Mouse (Mus musculus) neural tube, embryonic 11.5 days (tissue): ENCODE results near the gene Adgrl3. TPM values are rescaled to one million over a fixed set of nuclear protein-coding genes. Genes with fewer than 3 reads are reported as not detected.

ENCODE experiments used
- ATAC-seq: fragments of 200-750 bp; cut with Nextera tagmentation; 2 replicates; pipeline ENCODE4 v1.8.0; 2017; ENCODE audit warnings: moderate number of reproducible peaks, mild to moderate bottlenecking, moderate TSS enrichment, moderate library complexity; ENCODE audit not compliant: insufficient read depth, low FRiP score, low TSS enrichment
- DNase-seq: peaks from one replicate; pipeline ENCODE4 v3.0.0-alpha.2; 2015; ENCODE audit warnings: low spot score
- H3K27ac ChIP-seq: fragments of 300-500 bp; sonication (generic); 2 replicates; pipeline ENCODE4 v1.5.1; 2014; ENCODE audit warnings: low read depth, mild to moderate bottlenecking, low read length
- H3K27me3 ChIP-seq: fragments of 300-500 bp; sonication (generic); 2 replicates; pipeline ENCODE4 v1.6.1; 2014; ENCODE audit warnings: mild to moderate bottlenecking, low read length, mixed read lengths; ENCODE audit not compliant: control insufficient read depth, insufficient read depth
- H3K36me3 ChIP-seq: fragments of 300-500 bp; sonication (generic); 2 replicates; pipeline ENCODE4 v1.6.1; 2014; ENCODE audit warnings: mild to moderate bottlenecking, low read length, moderate library complexity, mixed read lengths; ENCODE audit not compliant: control insufficient read depth, insufficient read depth
- H3K4me1 ChIP-seq: fragments of 300-500 bp; sonication (generic); 2 replicates; pipeline ENCODE4 v1.6.1; 2014; ENCODE audit warnings: low read length, mixed read lengths; ENCODE audit not compliant: control insufficient read depth, insufficient read depth
- H3K4me2 ChIP-seq: fragments of 300-500 bp; sonication (generic); 2 replicates; pipeline ENCODE4 v1.6.1; 2014; ENCODE audit warnings: low read depth, mild to moderate bottlenecking, moderate library complexity
- H3K4me3 ChIP-seq: fragments of 300-500 bp; sonication (generic); 2 replicates; pipeline ENCODE4 v1.5.1; 2014; ENCODE audit warnings: low read depth, low read length
- H3K9ac ChIP-seq: fragments of 300-500 bp; sonication (generic); 2 replicates; pipeline ENCODE4 v1.6.1; 2014; ENCODE audit warnings: mild to moderate bottlenecking, low read length
- H3K9me3 ChIP-seq: fragments of 300-500 bp; sonication (generic); 2 replicates; pipeline ENCODE4 v1.6.1; 2016; ENCODE audit warnings: low read length; ENCODE audit not compliant: control insufficient read depth
- WGBS: fragments of 180-500 bp; shearing (Covaris S2); extraction: QIAGEN DNeasy Blood & Tissue Kit; methylation state at CpG from one replicate; pipeline ENCODE4 v1.1.7; 2014; 5-methylcytosine and 5-hydroxymethylcytosine counted together
- polyA plus RNA-seq: library from polyadenylated mRNA; unstranded; fragments of >200 nt; fragmentation: Nextera tagmentation; extraction: Ambion mirVana; gene quantifications from 2 replicates; pipeline ENCODE4 v1.2.1, GENCODE M21; 2014

Gene Adgrl3
- polyA plus RNA-seq, 1 experiment from 2014 or later, result 25.0 TPM

DNA sequence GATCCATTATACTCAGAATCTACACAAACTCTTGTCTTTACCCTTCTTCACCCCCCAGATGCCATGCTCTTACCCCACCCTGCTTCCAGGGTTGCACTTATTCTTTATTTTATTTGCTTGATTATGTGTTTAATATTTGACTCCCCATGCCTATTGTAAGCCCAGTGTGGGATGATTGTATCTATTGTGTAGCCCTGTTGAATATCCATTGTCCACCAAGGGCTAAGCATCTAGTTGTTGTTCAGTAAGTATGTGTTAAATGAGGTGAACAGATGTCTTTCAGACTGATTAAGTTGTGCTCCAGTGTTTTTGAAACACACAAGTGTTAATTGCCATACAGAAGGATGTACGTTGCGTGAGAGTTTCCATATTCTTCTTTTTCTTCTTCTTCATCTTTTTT is 44.1 kb downstream of the Adgrl3 start:
- Histone ChIP-seq H3K36me3 (no peaks in the 10 kb centered on the region), H3K27me3 (no peaks in the 10 kb centered on the region), H3K9ac (no peak overlapping the region), H3K4me2 (no peak overlapping the region), H3K4me1 (peaks cover 7% of the 10 kb centered on the region; the same call in 1 of the 2 replicates), H3K9me3 (no peaks in the 10 kb centered on the region), H3K4me3 (no peak overlapping the region), H3K27ac (no peak overlapping the region)
- 50% methylated on average over 2 of the region's 2 CpGs for WGBS
- ATAC-seq (no peak), DNase-seq (no peak)

DNA sequence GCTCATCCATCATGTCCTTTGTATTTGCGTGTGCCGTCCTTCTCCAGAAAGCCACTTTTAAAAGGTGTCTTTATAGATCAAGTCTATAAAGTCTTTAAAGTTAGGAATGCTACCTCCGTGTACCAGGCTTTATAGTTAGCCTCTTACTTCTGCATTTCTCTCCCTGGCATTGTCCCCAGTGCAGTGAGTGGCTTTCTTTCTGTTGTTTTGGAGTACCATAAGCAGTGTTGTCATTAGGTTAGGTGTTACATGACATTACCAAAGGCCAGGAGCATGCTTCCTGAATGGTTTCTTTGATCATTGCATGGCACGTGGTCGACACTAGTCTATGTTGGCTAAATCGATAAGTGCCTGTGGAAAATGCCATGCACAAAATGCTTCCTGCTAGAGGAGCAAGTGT is 48.2 kb downstream of the Adgrl3 start:
- WGBS, result 75% methylated on average over 6 of the region's 6 CpGs
- DNase-seq (no peak), ATAC-seq (no peak)
- Histone ChIP-seq H3K9ac (no peak overlapping the region), H3K27ac (no peak overlapping the region), H3K4me3 (no peak overlapping the region), H3K36me3 (no peaks in the 10 kb centered on the region), H3K4me1 (peaks cover 2% of the 10 kb centered on the region; the same call in 1 of the 2 replicates), H3K27me3 (no peaks in the 10 kb centered on the region), H3K9me3 (no peaks in the 10 kb centered on the region), H3K4me2 (no peak overlapping the region)

DNA sequence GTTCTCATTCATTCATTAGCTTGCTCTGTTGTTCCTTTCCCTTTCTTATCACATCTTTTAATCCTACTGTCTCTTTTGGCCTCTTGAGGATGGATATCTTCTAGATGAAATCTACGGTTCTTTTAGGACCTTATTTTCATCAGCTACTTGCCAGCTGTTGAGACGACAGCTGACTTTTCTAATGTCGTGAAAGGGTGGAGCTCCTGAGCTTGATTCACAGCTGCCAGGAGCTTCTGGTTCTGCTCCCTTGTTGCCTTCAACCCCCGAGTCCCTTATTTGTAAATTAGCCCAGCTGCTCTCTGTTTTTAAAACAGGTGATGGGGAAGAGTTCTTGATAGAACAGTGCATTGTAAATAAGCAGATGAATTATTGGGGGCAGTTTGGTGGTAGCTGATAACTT is 48.9 kb downstream of the Adgrl3 start:
- Histone ChIP-seq H3K27ac (no peak overlapping the region), H3K9ac (no peak overlapping the region), H3K4me3 (no peak overlapping the region), H3K27me3 (no peaks in the 10 kb centered on the region), H3K36me3 (no peaks in the 10 kb centered on the region), H3K4me1 (peaks cover 2% of the 10 kb centered on the region; the same call in 1 of the 2 replicates), H3K4me2 (no peak overlapping the region), H3K9me3 (no peaks in the 10 kb centered on the region)
- DNase-seq (no peak), ATAC-seq (no peak)
- 68% methylated on average over 4 of the region's 4 CpGs for WGBS

DNA sequence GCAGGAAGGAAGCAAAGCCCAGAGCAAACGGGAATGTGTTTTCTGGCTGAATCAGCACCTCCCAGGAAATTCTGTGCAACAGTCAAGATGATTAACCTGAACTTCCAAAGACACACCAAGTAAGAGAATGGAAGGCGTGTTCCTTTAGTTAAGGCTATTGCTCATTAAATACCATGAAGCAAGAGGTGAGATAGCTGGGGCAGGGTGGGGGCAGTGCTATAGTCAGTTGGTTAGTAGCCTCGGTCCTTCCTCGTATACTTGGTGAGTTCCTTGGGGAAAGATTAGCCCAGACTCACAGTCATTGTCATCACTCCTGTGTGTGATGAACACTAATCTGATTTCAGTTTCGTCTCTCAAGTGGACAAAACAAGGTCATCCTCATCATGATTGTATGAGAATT is 53.0 kb downstream of the Adgrl3 start:
- DNase-seq (no peak), ATAC-seq (no peak)
- Histone ChIP-seq H3K4me2 (no peak overlapping the region), H3K27ac (no peak overlapping the region), H3K9me3 (no peaks in the 10 kb centered on the region), H3K4me1 (no peaks in the 10 kb centered on the region), H3K9ac (no peak overlapping the region), H3K27me3 (no peaks in the 10 kb centered on the region), H3K4me3 (no peak overlapping the region), H3K36me3 (no peaks in the 10 kb centered on the region)
- 79% methylated on average over 5 of the region's 5 CpGs for WGBS

DNA sequence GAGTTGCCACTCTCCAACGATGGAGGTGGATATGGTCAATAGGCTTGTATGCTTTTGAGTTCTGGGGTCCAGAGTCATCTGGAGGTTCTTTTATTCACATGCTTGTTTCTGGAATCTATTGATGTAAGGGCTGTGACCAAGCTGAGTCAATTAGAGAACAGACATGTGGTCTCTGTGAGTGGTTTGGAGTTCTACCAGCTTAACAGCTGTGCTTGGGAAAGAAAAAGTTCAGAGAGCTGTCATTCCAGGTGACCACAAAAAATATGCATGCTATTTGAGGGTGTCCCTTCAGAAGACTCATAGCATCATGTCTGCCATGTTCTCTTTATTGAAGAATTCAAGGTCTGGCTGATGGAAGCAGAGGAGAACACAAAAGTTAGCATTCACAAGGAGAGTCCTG is 53.9 kb downstream of the Adgrl3 start:
- Histone ChIP-seq H3K27me3 (no peaks in the 10 kb centered on the region), H3K4me1 (no peaks in the 10 kb centered on the region), H3K9ac (no peak overlapping the region), H3K4me2 (no peak overlapping the region), H3K4me3 (no peak overlapping the region), H3K36me3 (no peaks in the 10 kb centered on the region), H3K9me3 (no peaks in the 10 kb centered on the region), H3K27ac (no peak overlapping the region)
- no peak for ATAC-seq
- DNase-seq, result no peak
- 85% methylated on average over 1 of the region's 1 CpGs for WGBS

DNA sequence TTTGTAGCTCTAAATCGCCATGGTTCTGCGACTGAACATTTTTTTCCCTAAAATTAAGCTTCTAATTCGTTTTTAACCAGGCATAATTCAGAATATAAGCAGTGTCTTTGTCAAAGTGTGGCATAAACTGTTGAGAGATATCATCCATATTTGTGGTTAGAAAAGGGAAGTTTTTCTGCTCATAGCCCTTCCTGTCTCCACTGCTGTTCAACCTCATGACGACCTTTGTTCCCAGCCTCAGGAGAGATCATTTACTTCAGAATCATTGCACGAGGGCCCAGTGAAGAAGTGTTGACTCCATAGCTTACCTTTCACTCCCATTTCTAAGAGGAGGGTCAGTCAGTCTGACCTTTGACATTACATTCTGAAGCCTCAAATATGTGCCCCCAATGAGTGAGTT is 56.4 kb downstream of the Adgrl3 start:
- H3K36me3 ChIP-seq, result no peaks in the 10 kb centered on the region
- ATAC-seq (no peak), DNase-seq (no peak)
- H3K27ac ChIP-seq, result no peak overlapping the region
- no peaks in the 10 kb centered on the region for H3K27me3 ChIP-seq
- H3K4me3 ChIP-seq, result no peak overlapping the region
- H3K9ac ChIP-seq, result no peak overlapping the region
- no peaks in the 10 kb centered on the region for H3K4me1 ChIP-seq
- H3K9me3 ChIP-seq, result no peaks in the 10 kb centered on the region
- WGBS, result 79% methylated on average over 5 of the region's 5 CpGs
- H3K4me2 ChIP-seq, result no peak overlapping the region

DNA sequence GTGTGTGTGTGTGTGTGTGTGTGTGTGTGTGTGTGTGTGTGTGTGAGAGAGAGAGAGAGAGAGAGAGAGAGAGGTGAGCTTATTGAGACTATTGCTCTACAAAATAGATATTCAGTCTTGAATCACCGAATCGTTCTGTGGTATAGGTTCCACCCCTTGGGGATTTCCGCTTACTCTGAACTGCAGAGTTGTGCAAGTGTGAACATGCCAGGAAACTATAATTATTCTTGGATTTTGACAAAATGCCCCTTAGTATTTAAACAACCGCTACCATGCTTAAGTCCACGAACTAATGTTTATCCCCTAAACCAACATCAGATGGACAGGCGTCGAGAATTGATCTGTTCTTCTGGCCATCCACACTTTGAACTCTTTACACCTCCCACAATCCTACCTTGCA is 57.1 kb downstream of the Adgrl3 start:
- Histone ChIP-seq H3K4me2 (no peak overlapping the region), H3K4me3 (no peak overlapping the region), H3K9ac (no peak overlapping the region), H3K27ac (no peak overlapping the region), H3K36me3 (no peaks in the 10 kb centered on the region), H3K4me1 (no peaks in the 10 kb centered on the region), H3K27me3 (no peaks in the 10 kb centered on the region), H3K9me3 (no peaks in the 10 kb centered on the region)
- ATAC-seq, result no peak
- WGBS, result 88% methylated on average over 7 of the region's 7 CpGs
- no peak for DNase-seq

DNA sequence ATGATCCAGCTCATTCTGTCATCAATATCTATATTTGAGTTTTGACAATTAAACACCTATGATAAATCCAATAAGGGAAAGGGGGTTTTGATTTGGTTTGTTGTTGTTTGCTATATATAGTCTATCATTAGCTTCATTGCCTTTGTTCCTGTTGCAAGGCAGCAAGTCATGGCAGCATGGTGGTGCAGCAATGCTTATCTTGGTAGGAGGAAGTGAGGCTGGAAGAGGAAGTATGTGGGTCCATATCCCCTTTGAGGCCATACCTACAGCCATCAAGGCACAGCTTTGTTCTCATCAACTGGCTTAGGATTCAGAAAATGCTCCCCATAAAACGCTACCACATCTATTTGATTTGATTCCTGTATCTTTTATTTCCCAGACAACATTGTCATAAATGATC is 58.1 kb downstream of the Adgrl3 start:
- no peak overlapping the region for H3K4me2 ChIP-seq
- no peak for DNase-seq
- H3K27me3 ChIP-seq, result no peaks in the 10 kb centered on the region
- H3K9ac ChIP-seq, result no peak overlapping the region
- H3K4me1 ChIP-seq, result no peaks in the 10 kb centered on the region
- H3K27ac ChIP-seq, result no peak overlapping the region
- H3K9me3 ChIP-seq, result no peaks in the 10 kb centered on the region
- H3K4me3 ChIP-seq, result no peak overlapping the region
- 95% methylated on average over 1 of the region's 1 CpGs for WGBS
- H3K36me3 ChIP-seq, result no peaks in the 10 kb centered on the region
- ATAC-seq, result no peak

DNA sequence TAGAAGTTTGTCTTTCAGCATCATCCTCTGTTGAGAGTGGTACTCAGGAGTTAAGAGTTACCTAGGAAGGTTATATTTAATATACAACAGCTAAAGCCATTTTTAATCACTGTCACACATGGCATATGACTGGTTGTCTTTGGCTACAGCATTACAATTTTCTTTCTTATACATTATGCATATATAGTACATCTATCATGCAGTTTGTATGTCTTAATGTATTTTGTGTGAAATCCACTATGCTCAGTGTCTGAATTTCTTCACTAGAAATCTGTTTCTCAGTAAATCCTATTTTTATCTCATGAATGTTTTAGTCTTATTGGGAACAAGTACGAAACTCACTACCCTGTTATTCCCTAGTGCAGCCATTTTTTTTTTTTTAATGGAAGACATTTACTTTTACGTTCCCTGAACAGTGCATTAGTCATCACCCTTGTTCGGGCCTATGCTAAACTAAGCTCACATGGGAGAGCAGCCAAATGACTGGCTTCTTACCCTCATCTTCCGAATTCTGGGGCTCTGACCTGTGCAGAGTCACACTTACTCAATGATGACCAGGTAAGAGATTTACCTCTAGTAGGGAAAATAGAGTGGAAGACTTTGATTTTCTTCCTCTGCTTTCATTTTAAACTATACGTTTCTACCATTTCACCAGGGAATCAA is 63.9 kb downstream of the Adgrl3 start:
- Histone ChIP-seq H3K27ac (no peak overlapping the region), H3K4me2 (no peak overlapping the region), H3K9ac (no peak overlapping the region), H3K27me3 (no peaks in the 10 kb centered on the region), H3K4me3 (no peak overlapping the region), H3K36me3 (no peaks in the 10 kb centered on the region), H3K9me3 (no peaks in the 10 kb centered on the region), H3K4me1 (no peaks in the 10 kb centered on the region)
- 82% methylated on average over 5 of the region's 5 CpGs for WGBS
- ATAC-seq, result no peak
- no peak for DNase-seq
